Mouse (Mus musculus): ENCODE measurements around the gene Fam193a. TPM values are rescaled to one million over a fixed set of nuclear protein-coding genes. Genes with fewer than 3 reads are reported as not detected.

Gene Fam193a
- total RNA-seq (2023; ENCODE audit: inconsistent age) = 70.9 to 78.8 TPM (median 75.9 TPM) in 4 replicates

GRCm38 (mm10) chr5:34369341-34370021, at the start of gene Fam193a:
Gene Fam193a, plus strand, starts transcription at chr5:34369933.

GRCm38 (mm10) chr5:34336097-34336774, 33.5 kb upstream of the Fam193a start, which contains the start of gene Rnf4:
Gene Rnf4, plus strand, starts transcription at chr5:34336289.

GRCm38 (mm10) chr5:34513466-34514217, 143.9 kb downstream of the Fam193a start, which contains the start of gene Tnip2:
Gene Tnip2, minus strand, starts transcription at chr5:34513991.

GRCm38 (mm10) chr5:34525663-34526476, 156.1 kb downstream of the Fam193a start, which contains the start of gene Sh3bp2:
Gene Sh3bp2, plus strand, starts transcription at chr5:34525838.

Other genes starting within 250 kb of the Fam193a start
- gene Poln, start 200.5 kb upstream of the Fam193a start, total RNA-seq (2023; ENCODE audit: inconsistent age) = 0.71 to 3.0 TPM (median 2.4 TPM) in 4 replicates
- 35.8 to 39.3 TPM (median 38.1 TPM) in 4 replicates for gene Haus3, start 200.4 kb upstream of the Fam193a start, total RNA-seq (2023; ENCODE audit: inconsistent age)
- gene Mxd4, start 182.2 kb upstream of the Fam193a start, total RNA-seq (2023; ENCODE audit: inconsistent age) = 78.9 to 84.0 TPM (median 81.0 TPM) in 4 replicates
- gene Zfyve28, start 81.5 kb upstream of the Fam193a start, total RNA-seq (2023; ENCODE audit: inconsistent age) = 1.8 to 2.0 TPM (median 2.0 TPM) in 4 replicates
- not detected in 4 replicates for gene Cfap99, start 81.3 kb upstream of the Fam193a start, total RNA-seq (2023; ENCODE audit: inconsistent age)
- gene Rnf4, start 33.6 kb upstream of the Fam193a start, total RNA-seq (2023; ENCODE audit: inconsistent age) = 206 to 227 TPM (median 215 TPM) in 4 replicates
- gene Tnip2, start 144.1 kb downstream of the Fam193a start, total RNA-seq (2023; ENCODE audit: inconsistent age) = 25.7 to 34.9 TPM (median 31.9 TPM) in 4 replicates
- gene Sh3bp2, start 155.9 kb downstream of the Fam193a start, total RNA-seq (2023; ENCODE audit: inconsistent age) = 87.9 to 127 TPM (median 98.8 TPM) in 4 replicates
- gene Add1, start 203.7 kb downstream of the Fam193a start, total RNA-seq (2023; ENCODE audit: inconsistent age) = 248 to 285 TPM (median 257 TPM) in 4 replicates

All from B cell, adult (primary cell).